Mouse (Mus musculus): ENCODE measurements at regions not wholly inside any gene's neighbourhood (a gene's known extent, or its start where the extent isn't known, plus 50 kb on each side); places are given as distances from the start of the nearest gene placed in this dataset.

- Histone ChIP-seq H3K4me1 (ENCODE audit: control insufficient read depth in 1 of 2, insufficient read depth in 2 of 2, low read length in 2 of 2) (peaks cover 0 to 9% of the 10 kb centered on the region in 2 experiments; a peak in 2 of 4 replicates), H3K79me2 (ENCODE audit: control insufficient read depth, insufficient read depth, low read length, poor library complexity) (no peaks in the 10 kb centered on the region), H3K27me3 (ENCODE audit: control insufficient read depth in 1 of 2, insufficient read depth in 2 of 2, low read length in 2 of 2) (no peaks in the 10 kb centered on the region), H3K27ac (ENCODE audit: control insufficient read depth, low read depth, low read length) (no peak overlapping the region), H3K9me3 (replicated peaks; ENCODE audit: insufficient read depth, low read length) (no peaks in the 10 kb centered on the region), H3K36me3 (ENCODE audit: control insufficient read depth in 1 of 2, insufficient read depth in 2 of 2, low read length in 2 of 2) (peaks cover 0 to 7% of the 10 kb centered on the region in 2 experiments; a peak in 2 of 4 replicates), H3K4me3 (ENCODE audit: control insufficient read depth in 1 of 2, insufficient read depth in 1 of 2, low read depth in 2 of 2, low read length in 2 of 2) (no peak overlapping the region), H3K9ac (ENCODE audit: control insufficient read depth, low read depth, low read length, poor library complexity, severe bottlenecking) (no peak overlapping the region)
- no peak for DNase-seq (ENCODE audit: low read depth, low spot score)
- no peak for TF ChIP-seq SMC3 (IDR thresholded peaks at IDR 0.05; ENCODE audit: low read depth, low read length)
- TF ChIP-seq UBTF (IDR thresholded peaks at IDR 0.05; ENCODE audit: borderline replicate concordance, insufficient read depth, low read depth, low read length) = no peak
- no peak for TF ChIP-seq EP300 (IDR thresholded peaks at IDR 0.05; ENCODE audit: low read depth in 1 of 2, low read length in 2 of 2)
- TF ChIP-seq MYC (IDR thresholded peaks at IDR 0.05; ENCODE audit: low read depth, low read length) = no peak
- TF ChIP-seq POLR2AphosphoS2 (IDR thresholded peaks at IDR 0.05; ENCODE audit: low read length) = no peak
- no peak for TF ChIP-seq CTCF (IDR thresholded peaks at IDR 0.05 in 2 of 3, conservative IDR thresholded peaks at IDR 0.05 in 1 of 3; ENCODE audit: control insufficient read depth in 1 of 3, insufficient read depth in 1 of 3, low read depth in 2 of 3, low read length in 3 of 3, poor library complexity in 1 of 3, severe bottlenecking in 1 of 3)
- no peak for TF ChIP-seq ZMIZ1 (IDR thresholded peaks at IDR 0.05; ENCODE audit: low read depth, low read length)
- TF ChIP-seq KAT2A (conservative IDR thresholded peaks at IDR 0.05; ENCODE audit: low read depth, low read length) = no peak
- no peak for TF ChIP-seq GATA1 (IDR thresholded peaks at IDR 0.05; ENCODE audit: low read depth, low read length)
- TF ChIP-seq NELFE (IDR thresholded peaks at IDR 0.05; ENCODE audit: low read depth, low read length) = no peak
- no peak for TF ChIP-seq MAZ (IDR thresholded peaks at IDR 0.05; ENCODE audit: low read depth, low read length)
- no peak for TF ChIP-seq GABPA (IDR thresholded peaks at IDR 0.05; ENCODE audit: low read depth, low read length)
- no peak for TF ChIP-seq RCOR1 (IDR thresholded peaks at IDR 0.05; ENCODE audit: low read depth, low read length)
- TF ChIP-seq TCF12 (IDR thresholded peaks at IDR 0.05; ENCODE audit: low read depth, low read length) = no peak
- no peak for TF ChIP-seq CHD1 (IDR thresholded peaks at IDR 0.05; ENCODE audit: low read depth, low read length)
Observed at GRCm38 (mm10) chr14:99627615-99628014, 329.1 kb downstream of the Klf5 start.

DNA sequence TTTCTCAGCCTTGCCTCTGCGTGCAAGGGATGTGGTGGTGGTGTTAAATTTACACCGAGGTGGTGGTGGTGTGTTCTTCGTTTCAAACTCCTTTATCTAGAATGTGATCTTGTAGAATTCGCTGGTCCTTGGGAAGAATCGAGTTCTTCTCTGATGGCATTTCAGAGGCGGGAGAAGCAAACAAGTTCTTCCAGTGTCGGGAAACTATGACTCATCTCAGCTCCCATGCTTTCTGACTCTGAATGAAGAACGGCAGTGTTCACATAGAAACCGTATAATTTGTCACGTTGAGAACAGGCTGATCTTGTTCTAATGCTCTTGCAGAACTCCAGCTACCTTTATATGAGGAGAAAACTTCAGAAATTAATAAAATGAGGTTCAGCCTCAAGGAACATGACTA is 332.6 kb downstream of the Klf5 start:
- Histone ChIP-seq H3K9ac (ENCODE audit: control insufficient read depth, low read depth, low read length, poor library complexity, severe bottlenecking) (no peak overlapping the region), H3K36me3 (ENCODE audit: control insufficient read depth in 1 of 2, insufficient read depth in 2 of 2, low read length in 2 of 2) (peaks cover 0 to 7% of the 10 kb centered on the region in 2 experiments; a peak in 2 of 4 replicates), H3K79me2 (ENCODE audit: control insufficient read depth, insufficient read depth, low read length, poor library complexity) (no peaks in the 10 kb centered on the region), H3K27me3 (ENCODE audit: control insufficient read depth in 1 of 2, insufficient read depth in 2 of 2, low read length in 2 of 2) (no peaks in the 10 kb centered on the region), H3K9me3 (replicated peaks; ENCODE audit: insufficient read depth, low read length) (no peaks in the 10 kb centered on the region), H3K4me1 (ENCODE audit: control insufficient read depth in 1 of 2, insufficient read depth in 2 of 2, low read length in 2 of 2) (peaks cover 0 to 6% of the 10 kb centered on the region in 2 experiments; a peak in 2 of 4 replicates), H3K4me3 (ENCODE audit: control insufficient read depth in 1 of 2, insufficient read depth in 1 of 2, low read depth in 2 of 2, low read length in 2 of 2) (no peak overlapping the region), H3K27ac (ENCODE audit: control insufficient read depth, low read depth, low read length) (no peak overlapping the region)
- TF ChIP-seq CHD2 (IDR thresholded peaks at IDR 0.05; ENCODE audit: low read length) = no peak
- no peak for TF ChIP-seq HCFC1 (IDR thresholded peaks at IDR 0.05; ENCODE audit: low read depth, low read length)
- TF ChIP-seq BHLHE40 (IDR thresholded peaks at IDR 0.05; ENCODE audit: borderline replicate concordance, low read depth, low read length) = no peak
- no peak for TF ChIP-seq ELF1 (IDR thresholded peaks at IDR 0.05; ENCODE audit: low read depth, low read length)
- TF ChIP-seq RAD21 (IDR thresholded peaks at IDR 0.05; ENCODE audit: low read depth, low read length) = no peak
- TF ChIP-seq MXI1 (IDR thresholded peaks at IDR 0.05; ENCODE audit: low read depth, low read length) = no peak
- TF ChIP-seq ZMIZ1 (IDR thresholded peaks at IDR 0.05; ENCODE audit: low read depth, low read length) = no peak
- TF ChIP-seq ETS1 (IDR thresholded peaks at IDR 0.05; ENCODE audit: low read depth, low read length) = no peak
- no peak for TF ChIP-seq UBTF (IDR thresholded peaks at IDR 0.05; ENCODE audit: borderline replicate concordance, insufficient read depth, low read depth, low read length)
- no peak for TF ChIP-seq NELFE (IDR thresholded peaks at IDR 0.05; ENCODE audit: low read depth, low read length)
- no peak for TF ChIP-seq MYC (IDR thresholded peaks at IDR 0.05; ENCODE audit: low read depth, low read length)
- no peak for TF ChIP-seq ZNF384 (IDR thresholded peaks at IDR 0.05; ENCODE audit: low read depth, low read length)
- no peak for DNase-seq (ENCODE audit: low read depth, low spot score)
